Mouse (Mus musculus) CD4-positive, CD25-positive, alpha-beta regulatory T cell, adult 4 months (primary cell): ENCODE data around the gene Angptl8. TPM values are rescaled to one million over a fixed set of nuclear protein-coding genes. Genes with fewer than 3 reads are reported as not detected.

Source experiments
- polyA plus RNA-seq, 2 experiments: library from polyadenylated mRNA; unstranded; fragments of 100-300 nt; shearing (Covaris generic); gene quantifications; one replicate each; pipeline ENCODE4 v1.2.1; 2017

The Angptl8 gene
- polyA plus RNA-seq, 2 experiments from 2014 or later, result not detected

Other genes starting within 250 kb of the Angptl8 start
- 1 to 10 TPM; 3.2 to 6.1 TPM for gene Timm29, start 242.8 kb upstream of the Angptl8 start, polyA plus RNA-seq
- gene Yipf2, start 242.7 kb upstream of the Angptl8 start, polyA plus RNA-seq, result 10 to 100 TPM; 19.6 to 30.7 TPM
- 10 to 100 TPM; 22.7 to 24.1 TPM for gene Smarca4, start 219.3 kb upstream of the Angptl8 start, polyA plus RNA-seq
- gene Ldlr, start 112.0 kb upstream of the Angptl8 start, polyA plus RNA-seq, result 10 to 100 TPM; 17.9 to 42.0 TPM
- gene Spc24, start 75.2 kb upstream of the Angptl8 start, polyA plus RNA-seq, result 10 to 100 TPM in 1 of 2 experiments, 1 to 10 TPM in 1; 6.5 to 13.5 TPM
- not detected for gene Kank2, start 36.8 kb upstream of the Angptl8 start, polyA plus RNA-seq
- 1 to 10 TPM in 1 of 2 experiments, under 1 TPM in 1; 0.61 to 1.4 TPM for gene Dock6, start 17.1 kb downstream of the Angptl8 start, polyA plus RNA-seq
- gene Rab3d, start 82.7 kb downstream of the Angptl8 start, polyA plus RNA-seq, result 10 to 100 TPM in 1 of 2 experiments, 1 to 10 TPM in 1; 8.4 to 11.3 TPM
- under 1 TPM in 1 of 2 experiments, not detected in 1; 0.94 TPM for gene Ccdc159, start 92.0 kb downstream of the Angptl8 start, polyA plus RNA-seq
- gene Tmem205, start 92.0 kb downstream of the Angptl8 start, polyA plus RNA-seq, result 1 to 10 TPM; 8.0 to 8.7 TPM
- under 1 TPM; 0.28 to 0.90 TPM for gene Plppr2, start 101.5 kb downstream of the Angptl8 start, polyA plus RNA-seq
- gene Swsap1, start 120.2 kb downstream of the Angptl8 start, polyA plus RNA-seq, result 10 to 100 TPM in 1 of 2 experiments, 1 to 10 TPM in 1; 3.2 to 13.5 TPM
- gene Epor, start 128.0 kb downstream of the Angptl8 start, polyA plus RNA-seq, result not detected
- gene Rgl3, start 153.9 kb downstream of the Angptl8 start, polyA plus RNA-seq, result not detected
- not detected for gene Ccdc151, start 167.1 kb downstream of the Angptl8 start, polyA plus RNA-seq
- 10 to 100 TPM; 31.5 to 37.6 TPM for gene Prkcsh, start 167.3 kb downstream of the Angptl8 start, polyA plus RNA-seq
- gene Elavl3, start 216.5 kb downstream of the Angptl8 start, polyA plus RNA-seq, result under 1 TPM in 1 of 2 experiments, not detected in 1; 0.07 TPM
- not detected for gene Gm49318, start 235.7 kb downstream of the Angptl8 start, polyA plus RNA-seq
- gene Zfp653, start 235.9 kb downstream of the Angptl8 start, polyA plus RNA-seq, result 1 to 10 TPM; 4.7 to 7.3 TPM
- gene Ecsit, start 249.9 kb downstream of the Angptl8 start, polyA plus RNA-seq, result 10 to 100 TPM; 35.8 to 55.9 TPM